Mouse (Mus musculus) embryonic fibroblast, embryonic 13.5 days (primary cell): ENCODE results near the gene Bax. TPM values are rescaled to one million over a fixed set of nuclear protein-coding genes. Genes with fewer than 3 reads are reported as not detected.

Experiments
- H3K27ac ChIP-seq: 2 replicates; pipeline ENCODE4 v1.5.1; 2012; ENCODE audit warnings: low read length, control low read depth, inconsistent platforms; ENCODE audit not compliant: insufficient read depth
- H3K4me1 ChIP-seq: 2 replicates; pipeline ENCODE4 v1.6.1; 2011; ENCODE audit warnings: low read length; ENCODE audit not compliant: control insufficient read depth, insufficient read depth
- H3K4me3 ChIP-seq: 2 replicates; pipeline ENCODE4 v1.5.1; 2011; ENCODE audit warnings: mild to moderate bottlenecking, control low read depth, low read length; ENCODE audit not compliant: insufficient read depth
- CTCF ChIP-seq: IDR thresholded peaks from 2 replicates; pipeline ENCODE4 v1.5.1; 2011; ENCODE audit warnings: mild to moderate bottlenecking, control low read depth, low read length, moderate library complexity, borderline replicate concordance; ENCODE audit not compliant: insufficient read depth
- POLR2A ChIP-seq: IDR thresholded peaks from 2 replicates; pipeline ENCODE4 v1.6.1; 2011; ENCODE audit warnings: low read depth, mild to moderate bottlenecking, control low read depth, low read length, moderate library complexity
- polyA plus RNA-seq: library from polyadenylated mRNA; stranded (reverse); fragments of >200 nt; gene quantifications from 2 replicates; pipeline ENCODE4 v1.2.4, GENCODE M21; 2011; ENCODE audit warnings: low read depth; ENCODE audit not compliant: missing spikeins, insufficient read length

Gene Bax
- polyA plus RNA-seq, 1 experiment = 218 TPM

- Histone ChIP-seq H3K27ac (peak overlapping the region; percentile 73), H3K4me3 (peak overlapping the region; percentile 67), H3K4me1 (peaks cover 5% of the 10 kb centered on the region; the same call in 1 of the 2 replicates)
- TF ChIP-seq POLR2A = peak; percentile 85
- TF ChIP-seq CTCF = no peak
These were observed 9.3 kb downstream of the Bax start for GRCm38 (mm10) chr7:45457204-45458060.

GRCm38 (mm10) chr7:45456721-45457203, 9.9 kb downstream of the Bax start:
- peaks cover 5% of the 10 kb centered on the region; the same call in 1 of the 2 replicates for H3K4me1 ChIP-seq
- H3K27ac ChIP-seq = peak overlapping the region; percentile 73
- TF ChIP-seq POLR2A (no peak; the same call in 1 of the 2 replicates), CTCF (no peak)
- peak overlapping the region; percentile 67 for H3K4me3 ChIP-seq

- Histone ChIP-seq H3K4me1 (peaks cover 5% of the 10 kb centered on the region; the same call in 1 of the 2 replicates), H3K27ac (no peak overlapping the region), H3K4me3 (no peak overlapping the region)
- TF ChIP-seq POLR2A (peak; percentile 2; the same call in 1 of the 2 replicates), CTCF (no peak)
These were observed 10.6 kb downstream of the Bax start for GRCm38 (mm10) chr7:45455932-45456696.

GRCm38 (mm10) chr7:45454971-45455370, 11.7 kb downstream of the Bax start:
- Histone ChIP-seq H3K4me3 (no peak overlapping the region), H3K4me1 (no peaks in the 10 kb centered on the region), H3K27ac (no peak overlapping the region)
- TF ChIP-seq CTCF = no peak
- no peak for TF ChIP-seq POLR2A

GRCm38 (mm10) chr7:45451344-45451982, 15.2 kb downstream of the Bax start:
- Histone ChIP-seq H3K4me1 (no peaks in the 10 kb centered on the region), H3K27ac (no peak overlapping the region), H3K4me3 (no peak overlapping the region)
- TF ChIP-seq CTCF (peak; percentile 41), POLR2A (no peak)

- H3K4me1 ChIP-seq = no peaks in the 10 kb centered on the region
- no peak overlapping the region for H3K4me3 ChIP-seq
- no peak for TF ChIP-seq CTCF
- TF ChIP-seq POLR2A = no peak
- no peak overlapping the region for H3K27ac ChIP-seq
These were observed 16.7 kb downstream of the Bax start for GRCm38 (mm10) chr7:45449974-45450373.

GRCm38 (mm10) chr7:45447325-45447990, 19.2 kb downstream of the Bax start:
- H3K27ac ChIP-seq = no peak overlapping the region
- H3K4me3 ChIP-seq = no peak overlapping the region
- TF ChIP-seq CTCF (peak; percentile 26; the same call in 1 of the 2 replicates), POLR2A (no peak)
- H3K4me1 ChIP-seq = no peaks in the 10 kb centered on the region

GRCm38 (mm10) chr7:45446589-45446988, 20.1 kb downstream of the Bax start:
- Histone ChIP-seq H3K27ac (no peak overlapping the region), H3K4me1 (no peaks in the 10 kb centered on the region), H3K4me3 (no peak overlapping the region)
- TF ChIP-seq CTCF = no peak
- TF ChIP-seq POLR2A = no peak
